Mouse (Mus musculus): ENCODE measurements around the gene Mas1.

- TF ChIP-seq POLR2A (IDR thresholded peaks at IDR 0.05; ENCODE audit: insufficient read length, low read depth) = no peak
- TF ChIP-seq SRF (IDR thresholded peaks at IDR 0.05; ENCODE audit: control insufficient read depth, insufficient read length, low read depth) = no peak
Measured at GRCm38 (mm10) chr17:12845862-12846261, 22.1 kb downstream of the Mas1 start.

All from myocyte (in vitro differentiated cells).